Mouse (Mus musculus) NIH3T3 (cell line): ENCODE measurements at regions not wholly inside any gene's neighbourhood (a gene's known extent, or its start where the extent isn't known, plus 50 kb on each side); places are given as distances from the start of the nearest gene placed in this dataset.
A peak's percentile ranks its signal among the peaks of the same experiment; 100 is the strongest.

ENCODE experiments used
- DNase-seq: peaks from one replicate; pipeline ENCODE4 v3.0.0-alpha.2; 2012; ENCODE audit warnings: low read depth

DNA sequence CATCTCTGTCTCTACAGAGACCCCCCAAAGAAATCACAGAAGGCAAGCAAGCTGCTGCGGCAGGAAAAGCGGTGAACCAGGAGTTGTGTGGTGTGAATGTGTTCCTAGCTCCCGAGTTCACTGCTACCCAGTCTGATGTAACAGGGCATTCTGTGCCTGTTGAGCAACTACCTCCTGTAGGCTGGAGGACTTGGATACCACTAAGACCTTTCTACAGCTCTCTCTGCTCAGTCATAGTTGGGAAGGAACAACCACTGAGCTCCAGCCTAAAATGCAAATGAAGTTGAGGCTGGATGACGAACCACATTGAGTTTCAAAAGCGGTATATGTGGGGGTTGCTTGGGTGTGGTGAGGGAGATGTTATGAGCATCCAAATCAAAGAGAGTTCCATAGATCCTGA lies 315.1 kb downstream of the Rnd3 start:
- DNase-seq = no peak

GRCm38 (mm10) chr2:50832471-50832870 lies 316.4 kb downstream of the Rnd3 start:
- no peak for DNase-seq

- DNase-seq = peak; percentile 15
Measured at GRCm38 (mm10) chr2:50830056-50830720, 318.7 kb downstream of the Rnd3 start.

GRCm38 (mm10) chr2:50827097-50827496 lies 321.8 kb downstream of the Rnd3 start:
- DNase-seq = no peak

DNA sequence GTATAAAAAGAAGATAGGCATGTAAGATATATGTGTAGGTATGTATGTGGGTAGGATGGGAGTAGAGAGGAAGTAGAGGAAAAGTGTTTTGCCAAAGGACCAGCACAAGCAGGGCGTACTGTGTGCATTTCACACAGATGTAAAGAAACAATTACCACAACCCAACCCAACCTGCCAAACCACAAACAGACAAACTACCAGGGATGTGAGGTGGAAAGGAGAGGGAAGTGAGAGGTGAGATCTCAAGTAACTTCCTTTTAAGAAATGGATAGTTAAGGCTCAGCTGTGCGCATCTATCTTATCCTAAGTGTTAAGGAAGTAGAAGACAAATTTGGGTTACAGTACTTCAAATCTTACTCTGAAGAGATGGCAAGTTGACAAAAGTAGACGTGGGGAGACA lies 322.4 kb downstream of the Rnd3 start:
- DNase-seq = no peak

- DNase-seq = no peak
Measured at GRCm38 (mm10) chr2:50825626-50826025, 323.3 kb downstream of the Rnd3 start.

- DNase-seq = peak; percentile 37
Measured at GRCm38 (mm10) chr2:50824782-50825181, 324.1 kb downstream of the Rnd3 start.

DNA sequence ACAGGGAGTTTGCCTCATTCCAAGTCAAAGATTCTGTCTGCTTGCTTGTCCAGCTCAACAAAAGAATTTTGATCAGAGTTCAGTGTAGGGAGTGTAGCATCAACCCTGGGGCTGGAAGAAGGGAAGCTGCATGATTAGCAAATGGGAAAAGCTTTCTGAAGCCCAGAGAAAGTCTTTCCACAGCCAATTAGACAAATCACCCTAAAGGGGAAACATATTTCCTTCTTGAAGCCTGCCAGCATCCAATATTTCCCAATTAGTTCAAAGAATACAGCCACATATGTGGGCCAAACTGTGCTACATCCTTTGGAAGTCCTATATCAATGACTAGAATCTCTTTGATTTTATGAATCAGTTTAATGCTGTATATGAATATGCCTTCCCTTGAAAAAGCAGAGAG lies 326.2 kb downstream of the Rnd3 start:
- no peak for DNase-seq

- DNase-seq = no peak
Measured at GRCm38 (mm10) chr2:50819305-50819665, 329.6 kb downstream of the Rnd3 start.

DNA sequence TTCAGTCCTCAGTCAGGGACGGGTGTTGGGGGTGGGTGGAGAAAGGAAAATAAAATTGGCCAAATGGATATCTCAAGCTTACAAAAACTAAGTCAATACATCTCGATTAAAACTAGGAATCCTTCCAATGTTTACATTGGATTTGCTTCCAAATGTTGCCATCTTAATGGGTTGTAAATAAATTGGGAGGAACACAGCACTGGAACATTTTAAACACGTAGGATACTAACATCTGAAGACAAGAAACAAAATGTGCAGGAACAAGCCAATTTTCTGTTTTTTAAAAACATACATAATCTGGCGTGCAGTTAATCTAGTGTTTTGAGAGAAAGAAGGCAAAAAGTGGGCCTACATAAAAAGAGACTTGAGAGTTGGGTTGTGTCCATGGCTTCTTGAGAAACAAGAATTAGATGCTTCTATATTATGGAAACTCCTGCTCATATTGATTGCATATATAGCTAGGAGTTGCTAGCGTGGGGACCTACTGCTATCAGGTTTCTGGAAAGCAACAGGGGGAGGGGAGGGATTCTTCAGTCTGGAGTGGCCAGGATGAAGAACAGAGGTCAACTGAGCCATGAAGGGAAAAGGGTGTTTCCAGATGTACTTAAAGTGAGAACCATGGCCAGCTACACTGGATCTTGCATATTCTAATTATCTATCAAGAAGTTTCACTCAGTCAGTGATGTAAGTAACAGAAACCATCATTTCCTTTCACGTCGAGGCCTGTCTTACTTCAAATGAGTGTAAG lies 330.2 kb downstream of the Rnd3 start:
- DNase-seq = no peak

GRCm38 (mm10) chr2:50816364-50816763 lies 332.5 kb downstream of the Rnd3 start:
- DNase-seq = no peak

DNA sequence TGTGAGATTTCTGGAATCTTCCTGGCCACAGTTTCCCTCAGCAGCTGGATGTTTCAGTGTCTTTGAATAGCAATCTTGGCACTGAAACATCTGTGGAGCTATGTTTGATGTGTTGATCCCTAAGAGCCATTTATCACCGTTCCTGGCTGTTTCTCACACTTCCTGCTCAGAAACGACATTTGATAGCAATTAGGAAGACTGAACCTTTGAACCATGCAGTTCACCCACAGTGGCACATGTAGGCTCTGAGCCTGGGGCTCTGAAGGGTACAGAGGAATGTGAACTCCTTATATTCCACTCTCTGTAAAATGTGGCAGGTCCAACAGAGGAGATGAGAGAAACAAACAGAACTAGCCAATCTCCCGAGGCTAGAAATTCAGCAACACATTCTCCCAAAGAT lies 333.4 kb downstream of the Rnd3 start:
- DNase-seq = no peak

DNA sequence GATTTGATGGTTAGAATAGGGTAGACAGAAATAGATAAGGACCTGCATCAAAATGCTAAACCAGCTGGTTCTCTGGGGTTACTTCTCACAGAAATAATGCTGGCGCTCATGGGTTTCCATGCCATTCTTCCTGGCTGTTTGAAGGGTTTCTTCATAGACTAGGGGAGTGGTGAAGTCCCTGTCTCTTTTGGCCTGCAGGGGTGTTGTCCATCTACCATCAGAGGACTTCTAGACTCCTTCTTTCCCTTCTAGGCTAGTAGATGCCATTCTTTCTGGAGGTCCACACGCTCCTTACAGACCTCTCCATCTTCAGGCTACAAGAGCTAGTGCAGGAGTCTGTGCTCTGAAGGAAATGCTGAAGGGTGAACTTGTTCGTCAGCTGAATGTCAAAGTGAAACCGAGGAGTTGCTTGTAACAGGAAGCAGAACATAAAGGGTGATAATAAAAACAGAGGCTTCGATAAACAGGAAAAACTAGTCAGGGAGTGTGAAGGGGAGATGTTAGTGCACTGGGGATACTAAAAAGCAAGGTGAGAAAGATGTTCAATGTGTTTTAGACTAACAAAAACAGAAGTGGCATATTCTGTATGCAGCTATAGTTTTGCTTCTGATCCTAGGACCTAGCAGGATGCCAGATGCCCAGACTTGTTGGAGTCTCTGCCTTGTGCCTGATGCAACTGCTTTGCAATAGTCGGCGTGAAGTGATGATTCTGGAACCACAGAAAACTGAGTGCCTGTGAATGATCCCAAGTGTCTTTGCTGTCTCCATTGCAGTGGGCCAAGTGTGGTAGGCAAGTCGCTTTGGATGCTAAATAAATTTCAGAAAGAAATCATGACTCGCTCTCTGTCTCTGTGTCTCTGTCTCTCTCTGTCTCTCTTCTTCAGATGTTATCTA lies 335.1 kb downstream of the Rnd3 start:
- DNase-seq = peak; percentile 45

- no peak for DNase-seq
Measured at GRCm38 (mm10) chr2:50812296-50812695, 336.6 kb downstream of the Rnd3 start.

GRCm38 (mm10) chr2:50810336-50811066 lies 338.4 kb downstream of the Rnd3 start:
- no peak for DNase-seq

DNA sequence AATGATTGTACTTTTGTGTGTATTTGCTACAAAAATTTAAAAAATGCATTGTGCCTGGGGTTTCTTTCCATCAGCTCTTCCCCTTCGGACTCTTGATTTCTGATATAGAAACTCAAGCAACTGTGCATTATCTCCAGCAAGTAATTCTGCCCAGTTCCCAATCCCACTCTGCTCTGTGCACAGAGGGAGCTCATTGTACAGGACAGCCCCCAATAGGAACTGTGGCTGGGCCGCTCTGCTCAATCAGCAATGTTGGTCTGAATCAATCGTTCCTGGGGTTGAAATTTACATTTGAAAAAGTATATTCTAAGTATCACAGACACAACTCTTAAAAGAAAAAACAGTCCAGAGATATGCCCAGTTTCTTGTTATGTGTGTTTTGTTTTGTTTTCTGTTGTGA lies 339.1 kb downstream of the Rnd3 start:
- no peak for DNase-seq

DNA sequence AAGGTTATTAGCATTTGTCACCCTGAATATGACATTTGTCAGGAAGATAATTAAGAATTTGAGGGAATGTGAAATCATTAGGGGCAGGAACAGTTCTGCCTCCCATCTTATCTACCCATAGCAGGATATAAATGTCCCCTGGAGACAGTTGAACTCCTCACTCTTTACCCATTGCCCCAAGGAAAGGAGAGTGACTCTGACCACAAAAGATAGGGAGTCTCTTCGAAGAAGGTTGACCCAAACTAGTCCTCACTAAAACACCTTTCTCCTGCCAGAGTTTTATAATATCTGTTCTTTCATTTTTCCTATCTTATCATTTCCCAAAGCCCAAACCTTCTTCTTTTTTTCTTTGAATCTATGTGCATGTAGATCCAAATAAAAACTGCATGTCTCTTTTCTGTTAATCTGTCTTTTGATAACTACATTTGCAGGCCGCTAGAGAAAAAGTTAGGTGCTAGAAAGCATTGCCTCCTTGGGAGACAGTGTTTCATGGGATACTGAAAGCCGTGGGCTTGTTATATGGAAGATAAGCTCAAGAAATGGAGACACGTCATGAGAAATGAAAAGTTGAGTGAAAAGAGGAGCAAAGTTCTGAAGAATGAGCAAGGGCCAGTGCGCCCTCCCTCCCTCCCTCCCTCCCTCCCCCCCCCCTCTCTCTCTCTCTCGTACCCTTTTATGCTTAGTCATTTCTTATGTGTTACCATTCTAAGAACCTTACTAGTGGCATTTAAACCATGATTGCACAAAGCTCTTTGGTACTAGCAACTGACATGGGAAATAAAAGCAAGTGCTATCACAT lies 341.6 kb downstream of the Rnd3 start:
- DNase-seq = no peak

GRCm38 (mm10) chr2:50805645-50806044 lies 343.3 kb downstream of the Rnd3 start:
- DNase-seq = no peak

- no peak for DNase-seq
Measured at GRCm38 (mm10) chr2:50796087-50796486, 352.8 kb downstream of the Rnd3 start.

- peak; percentile 79 for DNase-seq
Measured at GRCm38 (mm10) chr2:50793616-50794015, 355.3 kb downstream of the Rnd3 start.

GRCm38 (mm10) chr2:50793067-50793466 lies 355.8 kb downstream of the Rnd3 start:
- DNase-seq = no peak
